8 mouse cellular contexts compared by ENCODE assay signal in the genomic region with DNA sequence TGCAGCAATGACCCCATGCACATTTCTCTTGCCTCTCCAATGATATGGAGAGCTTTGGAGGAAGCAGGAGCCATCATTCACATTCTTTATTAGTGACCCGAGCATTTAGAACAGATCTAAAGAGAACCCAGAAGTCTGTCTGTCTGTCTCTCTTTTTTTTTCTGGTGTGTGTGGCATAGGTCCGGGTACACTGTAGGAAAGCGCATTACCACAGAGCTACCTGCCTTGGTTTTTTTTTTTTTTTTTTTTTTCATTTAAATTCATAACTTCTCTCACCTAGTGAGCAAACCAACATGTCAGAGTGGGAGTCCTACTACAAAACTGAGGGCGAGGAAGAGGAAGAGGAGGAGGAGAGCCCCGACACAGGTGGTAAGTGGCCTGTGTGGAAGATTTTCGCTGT. TPM values are rescaled to one million over a fixed set of nuclear protein-coding genes. Genes with fewer than 3 reads are reported as not detected.
DNase-seq lines count a peak whose midpoint lies in the region; ATAC-seq and TF ChIP-seq lines count a peak whose summit lies in the region.

No protein-coding gene starts in this region.

- peak overlapping the region; percentile 99 for H3K4me3 ChIP-seq in layer of hippocampus, adult 2 months
- H3K4me3 ChIP-seq in embryonic facial prominence, embryonic 11.5 days (ENCODE audit: low read depth, low read length), result peak overlapping the region; percentile 90
- peak overlapping the region; percentile 100 for H3K4me3 ChIP-seq in intestine, embryonic 14.5 days (ENCODE audit: low read depth, low read length)
- H3K4me3 ChIP-seq in neural tube, embryonic 12.5 days, result peak overlapping the region; percentile 88

- H3K4me2 ChIP-seq in embryonic facial prominence, embryonic 11.5 days (ENCODE audit: low read depth, low read length), result peak overlapping the region; percentile 72
- peak overlapping the region; percentile 79 for H3K4me2 ChIP-seq in intestine, embryonic 14.5 days (ENCODE audit: low read length)
- peak overlapping the region; percentile 92 for H3K4me2 ChIP-seq in neural tube, embryonic 12.5 days (replicated peaks)

- H3K36me3 ChIP-seq in embryonic facial prominence, embryonic 11.5 days (replicated peaks; ENCODE audit: control insufficient read depth, insufficient read depth, low read depth, low read length), result no peaks in the 10 kb centered on the region; the same call in 1 of the 2 replicates
- peaks cover 21% of the 10 kb centered on the region for H3K36me3 ChIP-seq in intestine, embryonic 14.5 days (ENCODE audit: control insufficient read depth, insufficient read depth, low read length)
- peaks cover 13% of the 10 kb centered on the region; the same call in 1 of the 2 replicates for H3K36me3 ChIP-seq in neural tube, embryonic 12.5 days

- ATAC-seq in embryonic facial prominence, embryonic 11.5 days (replicated peaks; ENCODE audit: insufficient number of reproducible peaks, low FRiP score, low TSS enrichment, low read depth), result no peak
- no peak for ATAC-seq in intestine, embryonic 14.5 days (replicated peaks; ENCODE audit: low FRiP score, low TSS enrichment, low read depth)
- no peak for ATAC-seq in neural tube, embryonic 12.5 days (ENCODE audit: low FRiP score, low read depth)

- H3K27me3 ChIP-seq in embryonic facial prominence, embryonic 11.5 days (ENCODE audit: control insufficient read depth, insufficient read depth, low read length), result no peaks in the 10 kb centered on the region
- no peaks in the 10 kb centered on the region for H3K27me3 ChIP-seq in intestine, embryonic 14.5 days (replicated peaks; ENCODE audit: control insufficient read depth, insufficient read depth, low read length)
- no peaks in the 10 kb centered on the region for H3K27me3 ChIP-seq in neural tube, embryonic 12.5 days (replicated peaks)

- 29% methylated on average over 6 of the region's 6 CpGs for WGBS in embryonic facial prominence, embryonic 11.5 days
- 24% methylated on average over 6 of the region's 6 CpGs for WGBS in intestine, embryonic 14.5 days
- 29% methylated on average over 6 of the region's 6 CpGs for WGBS in neural tube, embryonic 12.5 days

- TF ChIP-seq CTCF in layer of hippocampus, adult 2 months (conservative IDR thresholded peaks at IDR 0.05), result no peak

- H3K4me1 ChIP-seq in embryonic facial prominence, embryonic 11.5 days (ENCODE audit: control insufficient read depth, insufficient read depth, low read length), result no peaks in the 10 kb centered on the region; the same call in 1 of the 2 replicates
- H3K4me1 ChIP-seq in intestine, embryonic 14.5 days (replicated peaks; ENCODE audit: control insufficient read depth, insufficient read depth, low read length), result peaks cover 17% of the 10 kb centered on the region
- peaks cover 13% of the 10 kb centered on the region for H3K4me1 ChIP-seq in neural tube, embryonic 12.5 days

- DNase-seq in layer of hippocampus, adult 2 months (ENCODE audit: low spot score in 2 of 2), result no peak
- no peak for DNase-seq in layer of hippocampus, postnatal 25 days (ENCODE audit: extremely low spot score in 1 of 2, low spot score in 1 of 2)
- no peak for DNase-seq in embryonic facial prominence, embryonic 11.5 days (ENCODE audit: low spot score)
- no peak for DNase-seq in intestine, embryonic 14.5 days (ENCODE audit: low spot score)
- no peak for DNase-seq in embryo, embryonic 11 days
- no peak for DNase-seq in cerebellum, adult 8-10 months
- no peak for DNase-seq in adrenal gland, postnatal 14 days

- H3K9ac ChIP-seq in embryonic facial prominence, embryonic 11.5 days (replicated peaks; ENCODE audit: low read length), result peak overlapping the region; percentile 72
- H3K9ac ChIP-seq in intestine, embryonic 14.5 days (ENCODE audit: low read length), result peak overlapping the region; percentile 75
- peak overlapping the region; percentile 75 for H3K9ac ChIP-seq in neural tube, embryonic 12.5 days

- H3K9me3 ChIP-seq in embryonic facial prominence, embryonic 11.5 days (replicated peaks; ENCODE audit: control insufficient read depth, low read length), result no peaks in the 10 kb centered on the region
- H3K9me3 ChIP-seq in intestine, embryonic 14.5 days (ENCODE audit: control insufficient read depth, low read length), result no peaks in the 10 kb centered on the region
- H3K9me3 ChIP-seq in neural tube, embryonic 12.5 days, result no peaks in the 10 kb centered on the region

- H3K27ac ChIP-seq in layer of hippocampus, adult 2 months, result peak overlapping the region; percentile 81; the same call in 1 of the 2 replicates
- H3K27ac ChIP-seq in embryonic facial prominence, embryonic 11.5 days (replicated peaks; ENCODE audit: low read depth, low read length), result 0 out of 2 replicates have a peak overlapping the region, but pooled peaks have one; percentile 9
- peak overlapping the region; percentile 29; the same call in 1 of the 2 replicates for H3K27ac ChIP-seq in intestine, embryonic 14.5 days (ENCODE audit: low read depth)
- no peak overlapping the region for H3K27ac ChIP-seq in neural tube, embryonic 12.5 days

RNA-seq across cellular contexts. Expression of gene Desi1, which starts 16.8 kb away (rescaled TPM):
- total RNA-seq in layer of hippocampus, adult 2 months (2021), result 100 to 1,000 TPM in 1 of 2 experiments, 10 to 100 TPM in 1; 93.9 to 106 TPM
- total RNA-seq in layer of hippocampus, postnatal 25 days (2021), result 100 to 1,000 TPM; 123 to 131 TPM
- 26.9 and 31.6 TPM in 2 replicates for polyA plus RNA-seq in embryonic facial prominence, embryonic 11.5 days (2014; fragmentation: Nextera tagmentation; extraction: Ambion mirVana)
- 24.0 and 26.7 TPM in 2 replicates for polyA plus RNA-seq in intestine, embryonic 14.5 days (2014; fragmentation: Nextera tagmentation; extraction: Ambion mirVana)
- polyA plus RNA-seq in neural tube, embryonic 12.5 days (2016; fragmentation: Nextera tagmentation; extraction: Ambion mirVana), result 42.9 and 48.5 TPM in 2 replicates
- total RNA-seq in adrenal gland, postnatal 14 days (2021), result 68.4 and 74.8 TPM in 2 replicates

RNA-seq across cellular contexts. Expression of gene Xrcc6, which starts 29.2 kb away (rescaled TPM):
- 10 to 100 TPM; 20.6 to 26.3 TPM for total RNA-seq in layer of hippocampus, adult 2 months (2021)
- total RNA-seq in layer of hippocampus, postnatal 25 days (2021), result 10 to 100 TPM; 23.5 to 24.0 TPM
- polyA plus RNA-seq in embryonic facial prominence, embryonic 11.5 days (2014; fragmentation: Nextera tagmentation; extraction: Ambion mirVana), result 91.5 and 94.4 TPM in 2 replicates
- 87.0 and 96.7 TPM in 2 replicates for polyA plus RNA-seq in intestine, embryonic 14.5 days (2014; fragmentation: Nextera tagmentation; extraction: Ambion mirVana)
- polyA plus RNA-seq in neural tube, embryonic 12.5 days (2016; fragmentation: Nextera tagmentation; extraction: Ambion mirVana), result 52.6 and 53.4 TPM in 2 replicates
- 120 and 140 TPM in 2 replicates for total RNA-seq in adrenal gland, postnatal 14 days (2021)

RNA-seq across cellular contexts. Expression of gene Snu13, which starts 30.6 kb away (rescaled TPM):
- 100 to 1,000 TPM; 105 to 111 TPM for total RNA-seq in layer of hippocampus, adult 2 months (2021)
- 100 to 1,000 TPM; 103 to 104 TPM for total RNA-seq in layer of hippocampus, postnatal 25 days (2021)
- polyA plus RNA-seq in embryonic facial prominence, embryonic 11.5 days (2014; fragmentation: Nextera tagmentation; extraction: Ambion mirVana), result 342 and 357 TPM in 2 replicates
- 301 and 329 TPM in 2 replicates for polyA plus RNA-seq in intestine, embryonic 14.5 days (2014; fragmentation: Nextera tagmentation; extraction: Ambion mirVana)
- polyA plus RNA-seq in neural tube, embryonic 12.5 days (2016; fragmentation: Nextera tagmentation; extraction: Ambion mirVana), result 188 and 193 TPM in 2 replicates
- total RNA-seq in adrenal gland, postnatal 14 days (2021), result 79.0 and 82.3 TPM in 2 replicates

RNA-seq across cellular contexts. Expression of gene 1700029P11Rik, which starts 36.5 kb away (rescaled TPM):
- total RNA-seq in layer of hippocampus, adult 2 months (2021), result not detected
- not detected for total RNA-seq in layer of hippocampus, postnatal 25 days (2021)
- not detected in 2 replicates for polyA plus RNA-seq in embryonic facial prominence, embryonic 11.5 days (2014; fragmentation: Nextera tagmentation; extraction: Ambion mirVana)
- not detected in 2 replicates for polyA plus RNA-seq in intestine, embryonic 14.5 days (2014; fragmentation: Nextera tagmentation; extraction: Ambion mirVana)
- polyA plus RNA-seq in neural tube, embryonic 12.5 days (2016; fragmentation: Nextera tagmentation; extraction: Ambion mirVana), result not detected in 2 replicates
- total RNA-seq in adrenal gland, postnatal 14 days (2021), result not detected in 2 replicates

RNA-seq across cellular contexts. Expression of gene 4930407I10Rik, which starts 42.1 kb away (rescaled TPM):
- not detected for total RNA-seq in layer of hippocampus, adult 2 months (2021)
- total RNA-seq in layer of hippocampus, postnatal 25 days (2021), result not detected
- 0.06 TPM in 1 of 2 replicates, not detected in the other for polyA plus RNA-seq in embryonic facial prominence, embryonic 11.5 days (2014; fragmentation: Nextera tagmentation; extraction: Ambion mirVana)
- not detected in 2 replicates for polyA plus RNA-seq in intestine, embryonic 14.5 days (2014; fragmentation: Nextera tagmentation; extraction: Ambion mirVana)
- polyA plus RNA-seq in neural tube, embryonic 12.5 days (2016; fragmentation: Nextera tagmentation; extraction: Ambion mirVana), result 0.04 TPM in 1 of 2 replicates, not detected in the other
- not detected in 2 replicates for total RNA-seq in adrenal gland, postnatal 14 days (2021)
